ENCODE assay signal across 7 mouse cellular contexts in genomic region chr3:138405341-138405740, GRCm38 (mm10). TPM values are rescaled to one million over a fixed set of nuclear protein-coding genes. Genes with fewer than 3 reads are reported as not detected.
DNase-seq lines count a peak whose midpoint lies in the region; ATAC-seq lines count a peak whose summit lies in the region.

No protein-coding gene starts in this region.

- H3K36me3 ChIP-seq in neural tube, embryonic 15.5 days = no peaks in the 10 kb centered on the region
- no peaks in the 10 kb centered on the region for H3K36me3 ChIP-seq in lung, embryonic 15.5 days

- no peaks in the 10 kb centered on the region for H3K9me3 ChIP-seq in neural tube, embryonic 15.5 days (replicated peaks)
- H3K9me3 ChIP-seq in lung, embryonic 15.5 days = no peaks in the 10 kb centered on the region

- no peaks in the 10 kb centered on the region for H3K27me3 ChIP-seq in neural tube, embryonic 15.5 days (replicated peaks)
- no peaks in the 10 kb centered on the region for H3K27me3 ChIP-seq in lung, embryonic 15.5 days

- WGBS in neural tube, embryonic 15.5 days = 50% methylated on average over 3 of the region's 3 CpGs
- WGBS in lung, embryonic 15.5 days = 23% methylated on average over 3 of the region's 3 CpGs

- no peak overlapping the region for H3K4me3 ChIP-seq in neural tube, embryonic 15.5 days (replicated peaks)
- H3K4me3 ChIP-seq in lung, embryonic 15.5 days = no peak overlapping the region

- H3K4me1 ChIP-seq in neural tube, embryonic 15.5 days = no peaks in the 10 kb centered on the region
- no peaks in the 10 kb centered on the region for H3K4me1 ChIP-seq in lung, embryonic 15.5 days

- peak; percentile 24 for DNase-seq in neural tube, embryonic 10.5 days (ENCODE audit: extremely low spot score, low spot score)
- peak; percentile 54 for DNase-seq in adrenal gland, adult 2 months
- DNase-seq in embryo, embryonic 9.5 days (ENCODE audit: extremely low spot score) = peak; percentile 41
- peak; percentile 82 for DNase-seq in kidney, postnatal 10 days
- DNase-seq in urinary bladder, postnatal 25 days (ENCODE audit: low spot score) = peak; percentile 62

- no peak overlapping the region for H3K9ac ChIP-seq in neural tube, embryonic 15.5 days (replicated peaks)
- H3K9ac ChIP-seq in lung, embryonic 15.5 days = no peak overlapping the region

- H3K4me2 ChIP-seq in neural tube, embryonic 15.5 days = no peak overlapping the region
- no peak overlapping the region for H3K4me2 ChIP-seq in lung, embryonic 15.5 days

- no peak for ATAC-seq in neural tube, embryonic 15.5 days (ENCODE audit: low FRiP score)
- peak; percentile 49; the same call in 1 of the 2 replicates for ATAC-seq in lung, embryonic 15.5 days (ENCODE audit: borderline replicate concordance, extremely low read depth, low FRiP score, low TSS enrichment)

- H3K27ac ChIP-seq in neural tube, embryonic 15.5 days (replicated peaks) = no peak overlapping the region
- no peak overlapping the region for H3K27ac ChIP-seq in lung, embryonic 15.5 days

RNA-seq across cellular contexts. Expression of gene Adh4, which starts 9.9 kb away (rescaled TPM):
- not detected in 2 replicates for polyA plus RNA-seq in neural tube, embryonic 15.5 days (2015; fragmentation: Nextera tagmentation; extraction: Ambion mirVana)
- total RNA-seq in adrenal gland, adult 2 months (2021) = 1 to 10 TPM; 1.8 to 2.0 TPM
- 0.07 TPM in 1 of 2 replicates, not detected in the other for polyA plus RNA-seq in adrenal gland, adult 2 months (2012; rRNA removed)
- polyA plus RNA-seq in lung, embryonic 15.5 days (2015; fragmentation: Nextera tagmentation; extraction: Ambion mirVana) = not detected in 2 replicates

RNA-seq across cellular contexts. Expression of gene Adh5, which starts 37.6 kb away (rescaled TPM):
- 179 and 188 TPM in 2 replicates for polyA plus RNA-seq in neural tube, embryonic 15.5 days (2015; fragmentation: Nextera tagmentation; extraction: Ambion mirVana)
- 100 to 1,000 TPM; 151 to 165 TPM for total RNA-seq in adrenal gland, adult 2 months (2021)
- 26.6 and 28.9 TPM in 2 replicates for polyA plus RNA-seq in adrenal gland, adult 2 months (2012; rRNA removed)
- 238 and 243 TPM in 2 replicates for polyA plus RNA-seq in lung, embryonic 15.5 days (2015; fragmentation: Nextera tagmentation; extraction: Ambion mirVana)

Comparison
In these comparisons a context has a peak if more than half of its experiments do, and no peak if none do; other contexts are left out.
1. DNase-seq: peak in every context shown above with its lines; median percentile 82 in kidney, postnatal 10 days; 62 in urinary bladder, postnatal 25 days; 54 in adrenal gland, adult 2 months; 41 in embryo, embryonic 9.5 days; 24 in neural tube, embryonic 10.5 days.